Mouse (Mus musculus) megakaryocyte, embryonic 14.5 days (primary cell): Measurements from ENCODE around the gene Mrps15.

Experiments
- FLI1 ChIP-seq: IDR thresholded peaks from 2 replicates; pipeline ENCODE4 v1.6.1; 2012; ENCODE audit warnings: low read length, inconsistent platforms, mixed read lengths
- GATA1 ChIP-seq: IDR thresholded peaks from 3 replicates; pipeline ENCODE4 v1.6.1; 2012; ENCODE audit warnings: mixed read lengths, low read length, inconsistent platforms, borderline replicate concordance

- TF ChIP-seq GATA1 = no peak
- no peak for TF ChIP-seq FLI1
Measured at GRCm38 (mm10) chr4:126091873-126092272, 45.1 kb downstream of the Mrps15 start.
